Mouse (Mus musculus) lung, embryonic 16.5 days (tissue): ENCODE results near the gene Hcfc2. TPM values are rescaled to one million over a fixed set of nuclear protein-coding genes. Genes with fewer than 3 reads are reported as not detected.
A peak's percentile ranks its signal among the peaks of the same experiment; 100 is the strongest.

ENCODE experiments used
- ATAC-seq: fragments of 200-750 bp; cut with Nextera tagmentation; 2 replicates; pipeline ENCODE4 v1.8.0; 2017; ENCODE audit warnings: low read depth, mild to moderate bottlenecking, moderate library complexity
- H3K27ac ChIP-seq: fragments of 300-500 bp; sonication (generic); 2 replicates; pipeline ENCODE4 v1.5.1; 2014; ENCODE audit warnings: mild to moderate bottlenecking, control low read depth, low read length
- H3K27me3 ChIP-seq: fragments of 300-500 bp; sonication (generic); 2 replicates; pipeline ENCODE4 v1.6.1; 2014; ENCODE audit warnings: low read depth, low read length, mixed read lengths; ENCODE audit not compliant: control insufficient read depth, insufficient read depth
- H3K36me3 ChIP-seq: fragments of 300-500 bp; sonication (generic); 2 replicates; pipeline ENCODE4 v1.6.1; 2014; ENCODE audit warnings: low read length; ENCODE audit not compliant: control insufficient read depth, insufficient read depth
- H3K4me1 ChIP-seq: fragments of 300-500 bp; sonication (generic); replicated peaks from 2 replicates; pipeline ENCODE4 v1.6.1; 2014; ENCODE audit warnings: low read length, mixed read lengths; ENCODE audit not compliant: control insufficient read depth, insufficient read depth
- H3K4me2 ChIP-seq: fragments of 300-500 bp; sonication (generic); 2 replicates; pipeline ENCODE4 v1.6.1; 2014; ENCODE audit warnings: low read depth, low read length, control low read depth
- H3K4me3 ChIP-seq: fragments of 300-500 bp; sonication (generic); 2 replicates; pipeline ENCODE4 v1.5.1; 2014; ENCODE audit warnings: mild to moderate bottlenecking, low read length, control low read depth
- H3K9ac ChIP-seq: fragments of 300-500 bp; sonication (generic); 2 replicates; pipeline ENCODE4 v1.6.1; 2014; ENCODE audit warnings: low read length, control low read depth
- H3K9me3 ChIP-seq: fragments of 300-500 bp; sonication (generic); 2 replicates; pipeline ENCODE4 v1.6.1; 2016; ENCODE audit warnings: low read length; ENCODE audit not compliant: control insufficient read depth
- WGBS: fragments of 180-500 bp; shearing (Covaris S2); extraction: QIAGEN DNeasy Blood & Tissue Kit; methylation state at CpG from one replicate; pipeline ENCODE4 v1.1.7; 2014; 5-methylcytosine and 5-hydroxymethylcytosine counted together
- polyA plus RNA-seq: library from polyadenylated mRNA; unstranded; fragments of >200 nt; fragmentation: Nextera tagmentation; extraction: Ambion mirVana; gene quantifications from 2 replicates; pipeline ENCODE4 v1.2.1, GENCODE M21; 2015

Gene Hcfc2
- polyA plus RNA-seq, 1 experiment from 2014 or later = 42.0 TPM

DNA sequence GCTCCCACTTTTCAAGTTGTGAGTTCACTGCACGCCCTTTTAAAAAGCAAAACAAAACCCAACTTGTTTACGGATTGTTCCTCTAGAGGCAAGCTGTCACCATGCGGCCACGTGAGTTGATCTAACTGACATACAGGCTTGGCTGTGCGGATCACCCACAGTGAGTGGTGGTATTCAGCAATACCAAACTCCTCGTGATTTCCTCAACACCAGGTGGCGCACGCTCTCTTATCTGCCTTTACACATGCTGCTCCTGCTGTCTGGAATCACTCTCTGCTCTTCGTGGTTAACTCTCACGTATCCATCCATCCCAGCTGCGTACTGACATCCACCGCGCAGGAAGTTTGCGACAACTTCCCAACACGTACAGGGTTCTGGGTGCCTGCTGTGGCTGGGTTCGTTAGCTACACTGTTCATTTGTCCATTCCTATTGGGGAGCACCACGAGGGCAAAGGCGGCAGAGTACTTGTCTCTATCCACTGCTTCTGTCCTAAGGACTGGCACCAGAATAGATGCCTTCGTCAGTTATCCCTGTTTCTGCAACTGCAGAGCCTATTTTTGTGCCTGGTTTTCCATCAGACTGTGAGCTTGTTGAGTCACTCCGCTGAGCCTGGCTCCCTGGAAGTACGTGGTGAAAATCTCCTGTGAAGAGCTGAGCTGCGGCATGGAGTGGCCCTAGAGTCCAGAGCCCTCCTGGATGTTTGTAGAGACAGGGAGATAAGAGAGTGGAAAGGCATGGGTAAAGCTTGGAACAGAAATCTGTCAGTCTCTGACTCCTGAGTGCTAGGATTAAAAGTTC, 29.3 kb upstream of the Hcfc2 start:
- H3K4me2 ChIP-seq = peak overlapping the region; percentile 58
- H3K36me3 ChIP-seq = no peaks in the 10 kb centered on the region
- 12% methylated on average over 22 of the region's 22 CpGs for WGBS
- H3K4me3 ChIP-seq = peak overlapping the region; percentile 30
- no peaks in the 10 kb centered on the region for H3K27me3 ChIP-seq
- H3K9ac ChIP-seq = peak overlapping the region; percentile 56; the same call in 1 of the 2 replicates
- peaks cover 4% of the 10 kb centered on the region for H3K4me1 ChIP-seq
- peak; percentile 94 for ATAC-seq
- no peaks in the 10 kb centered on the region for H3K9me3 ChIP-seq
- H3K27ac ChIP-seq = no peak overlapping the region

GRCm38 (mm10) chr10:82670205-82670604, 25.8 kb upstream of the Hcfc2 start:
- H3K4me2 ChIP-seq = no peak overlapping the region
- no peak overlapping the region for H3K27ac ChIP-seq
- no peaks in the 10 kb centered on the region for H3K36me3 ChIP-seq
- H3K27me3 ChIP-seq = no peaks in the 10 kb centered on the region
- WGBS = 64% methylated on average over 6 of the region's 6 CpGs
- no peak for ATAC-seq
- H3K9ac ChIP-seq = no peak overlapping the region
- H3K4me1 ChIP-seq = peaks cover 4% of the 10 kb centered on the region
- H3K4me3 ChIP-seq = no peak overlapping the region
- no peaks in the 10 kb centered on the region for H3K9me3 ChIP-seq

DNA sequence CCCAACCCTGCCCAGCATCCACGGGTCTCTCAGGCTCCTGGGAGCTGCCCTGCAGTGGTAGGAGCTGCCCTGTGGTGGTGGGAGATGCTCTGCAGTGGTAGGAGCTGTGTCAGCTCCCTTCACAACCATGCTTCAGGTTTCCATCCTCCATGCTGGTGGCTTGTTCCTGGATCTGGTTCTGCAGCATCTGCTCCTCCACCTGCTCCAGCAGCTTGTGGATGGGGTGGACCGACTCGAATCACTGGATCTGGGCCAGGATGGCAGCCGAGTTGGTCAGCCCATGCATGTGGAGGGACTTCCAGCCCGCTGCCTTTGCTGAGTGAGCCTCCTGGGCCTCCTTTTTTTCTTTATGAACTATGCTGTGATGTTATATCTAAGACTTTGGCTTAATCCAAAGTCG, 19.0 kb upstream of the Hcfc2 start:
- ATAC-seq = no peak
- no peak overlapping the region for H3K4me3 ChIP-seq
- H3K36me3 ChIP-seq = no peaks in the 10 kb centered on the region

GRCm38 (mm10) chr10:82680769-82681168, 15.2 kb upstream of the Hcfc2 start:
- Histone ChIP-seq H3K4me2 (no peak overlapping the region), H3K27me3 (no peaks in the 10 kb centered on the region), H3K36me3 (no peaks in the 10 kb centered on the region), H3K4me1 (no peaks in the 10 kb centered on the region), H3K27ac (no peak overlapping the region), H3K9ac (no peak overlapping the region), H3K4me3 (no peak overlapping the region), H3K9me3 (no peaks in the 10 kb centered on the region)
- no peak for ATAC-seq
- WGBS = 84% methylated on average over 5 of the region's 5 CpGs

More for the DNA sequence above, 19.0 kb upstream of the Hcfc2 start:
- no peak overlapping the region for H3K27ac ChIP-seq
- no peaks in the 10 kb centered on the region for H3K4me1 ChIP-seq
- H3K9me3 ChIP-seq = no peaks in the 10 kb centered on the region
- H3K4me2 ChIP-seq = no peak overlapping the region
- no peak overlapping the region for H3K9ac ChIP-seq
- whole genome bisulfite sequencing = 70% methylated on average over 6 of the region's 6 CpGs
- no peaks in the 10 kb centered on the region for H3K27me3 ChIP-seq

DNA sequence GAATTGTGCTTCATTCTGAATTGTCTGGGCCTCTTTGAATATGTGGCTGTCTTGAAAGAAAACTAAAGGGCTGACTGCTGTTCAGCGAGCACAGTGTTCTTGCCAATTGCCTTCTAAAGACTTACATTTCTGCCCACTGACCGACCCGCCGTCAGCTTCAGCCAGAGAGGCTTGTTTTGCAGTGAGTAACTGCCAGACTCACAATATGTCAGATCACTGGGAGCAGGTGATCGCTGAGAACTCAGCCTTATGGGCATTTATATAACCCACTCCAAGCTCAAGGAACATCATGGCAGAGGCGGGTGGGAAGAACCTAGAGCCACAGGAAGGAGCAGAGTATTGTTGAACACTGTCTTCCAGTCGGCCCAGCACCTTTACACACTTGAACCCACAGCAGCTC, 14.3 kb upstream of the Hcfc2 start:
- Histone ChIP-seq H3K9me3 (no peaks in the 10 kb centered on the region), H3K4me3 (no peak overlapping the region), H3K4me1 (no peaks in the 10 kb centered on the region), H3K9ac (no peak overlapping the region), H3K27ac (no peak overlapping the region), H3K4me2 (no peak overlapping the region), H3K27me3 (no peaks in the 10 kb centered on the region), H3K36me3 (no peaks in the 10 kb centered on the region)
- ATAC-seq = no peak
- WGBS = 78% methylated on average over 7 of the region's 7 CpGs

GRCm38 (mm10) chr10:82685440-82685839, 10.5 kb upstream of the Hcfc2 start:
- WGBS = 42% methylated on average over 2 of the region's 2 CpGs
- H3K9me3 ChIP-seq = no peaks in the 10 kb centered on the region
- no peak overlapping the region for H3K9ac ChIP-seq
- no peak overlapping the region for H3K27ac ChIP-seq
- peaks cover 5% of the 10 kb centered on the region for H3K4me1 ChIP-seq
- H3K4me3 ChIP-seq = no peak overlapping the region
- ATAC-seq = no peak
- H3K36me3 ChIP-seq = no peaks in the 10 kb centered on the region
- H3K27me3 ChIP-seq = no peaks in the 10 kb centered on the region
- no peak overlapping the region for H3K4me2 ChIP-seq

- Histone ChIP-seq H3K27me3 (0 out of 2 replicates have a peak, but pooled peaks cover 2% of the 10 kb centered on the region), H3K27ac (peak overlapping the region; percentile 63), H3K4me1 (peaks cover 9% of the 10 kb centered on the region), H3K9me3 (no peaks in the 10 kb centered on the region), H3K36me3 (no peaks in the 10 kb centered on the region), H3K4me2 (peak overlapping the region; percentile 59), H3K4me3 (peak overlapping the region; percentile 35), H3K9ac (peak overlapping the region; percentile 58; the same call in 1 of the 2 replicates)
- 40% methylated on average over 7 of the region's 7 CpGs for WGBS
- peak; percentile 86 for ATAC-seq
These were observed 6.2 kb upstream of the Hcfc2 start for GRCm38 (mm10) chr10:82689681-82690211.

DNA sequence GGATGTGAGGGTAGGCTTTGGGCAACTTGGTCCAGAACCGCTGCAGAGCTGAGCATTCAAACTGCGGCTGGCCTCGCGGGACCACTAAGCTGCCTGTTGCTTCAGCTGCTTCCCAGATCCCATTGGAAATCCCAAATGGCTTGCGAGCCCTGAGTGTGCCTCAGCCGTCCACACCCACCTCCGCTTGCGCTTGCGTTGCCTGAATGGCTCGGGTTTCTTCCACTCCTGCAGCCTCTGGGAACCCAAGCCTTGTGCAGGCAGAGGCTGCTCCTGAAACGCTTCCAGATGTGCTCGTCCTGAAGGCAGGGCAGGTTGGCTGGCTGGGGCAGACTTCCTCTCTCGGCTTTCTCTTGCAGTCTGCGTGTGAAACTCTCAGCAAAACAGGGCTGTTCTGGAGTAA, 5.5 kb upstream of the Hcfc2 start, which contains the start of gene Glt8d2:
Gene Glt8d2 (minus strand): TSS at position 157 of the 400 bp plus-strand sequence.
- ATAC-seq = peak; percentile 88
- Histone ChIP-seq H3K9ac (peak within 1 kb of the TSS; percentile 58), H3K4me3 (peak within 1 kb of the TSS; percentile 35), H3K36me3 (no peaks in the 10 kb centered on the region), H3K4me1 (peaks cover 9% of the 10 kb centered on the region), H3K27me3 (0 out of 2 replicates have a peak, but pooled peaks cover 2% of the 10 kb centered on the region), H3K9me3 (no peaks in the 10 kb centered on the region), H3K27ac (peak within 1 kb of the TSS; percentile 63), H3K4me2 (peak within 1 kb of the TSS; percentile 59)
- WGBS = 2% methylated on average over 14 of the region's 14 CpGs

GRCm38 (mm10) chr10:82696453-82697079, 606 bp downstream of the Hcfc2 start:
- Histone ChIP-seq H3K4me3 (no peak overlapping the region), H3K9me3 (no peaks in the 10 kb centered on the region), H3K9ac (no peak overlapping the region), H3K36me3 (peaks cover 2% of the 10 kb centered on the region; the same call in 1 of the 2 replicates), H3K4me1 (peaks cover 10% of the 10 kb centered on the region), H3K4me2 (no peak overlapping the region), H3K27ac (peak overlapping the region; percentile 18), H3K27me3 (no peaks in the 10 kb centered on the region)
- ATAC-seq = no peak
- 56% methylated on average over 4 of the region's 4 CpGs for WGBS
